Mouse (Mus musculus): ENCODE data around the gene Pyroxd1.

Pyroxd1 gene

GRCm38 (mm10) chr6:142345440-142346038 is at the start of gene Pyroxd1:
Gene Pyroxd1, plus strand, starts transcription at chr6:142345654.
- peak; percentile 72; the same call in 1 of the 2 replicates for TF ChIP-seq GATA4 (IDR thresholded peaks at IDR 0.05; ENCODE audit: insufficient replicate concordance, low read length)

GRCm38 (mm10) chr6:142298098-142298497 is 47.4 kb upstream of the Pyroxd1 start, which contains the start of gene Iapp:
Gene Iapp, plus strand, starts transcription at chr6:142298423.
- TF ChIP-seq GATA4 (IDR thresholded peaks at IDR 0.05; ENCODE audit: insufficient replicate concordance, low read length): no peak

GRCm38 (mm10) chr6:142305076-142305475 is 40.4 kb upstream of the Pyroxd1 start:
- TF ChIP-seq GATA4 (IDR thresholded peaks at IDR 0.05; ENCODE audit: insufficient replicate concordance, low read length): no peak

GRCm38 (mm10) chr6:142314285-142314684 is 31.2 kb upstream of the Pyroxd1 start:
- no peak for TF ChIP-seq GATA4 (IDR thresholded peaks at IDR 0.05; ENCODE audit: insufficient replicate concordance, low read length)

GRCm38 (mm10) chr6:142317106-142317505 is 28.3 kb upstream of the Pyroxd1 start:
- no peak for TF ChIP-seq GATA4 (IDR thresholded peaks at IDR 0.05; ENCODE audit: insufficient replicate concordance, low read length)

- TF ChIP-seq GATA4 (IDR thresholded peaks at IDR 0.05; ENCODE audit: insufficient replicate concordance, low read length): no peak
Observed at GRCm38 (mm10) chr6:142322881-142323280, 22.6 kb upstream of the Pyroxd1 start, which contains the start of gene Slco1a5. Gene Slco1a5, minus strand, starts transcription at chr6:142322981.

GRCm38 (mm10) chr6:142326598-142326997 is 18.9 kb upstream of the Pyroxd1 start:
- no peak for TF ChIP-seq GATA4 (IDR thresholded peaks at IDR 0.05; ENCODE audit: insufficient replicate concordance, low read length)

GRCm38 (mm10) chr6:142329201-142329600 is 16.3 kb upstream of the Pyroxd1 start:
- TF ChIP-seq GATA4 (IDR thresholded peaks at IDR 0.05; ENCODE audit: insufficient replicate concordance, low read length): no peak

GRCm38 (mm10) chr6:142338961-142339360 is 6.5 kb upstream of the Pyroxd1 start:
- no peak for TF ChIP-seq GATA4 (IDR thresholded peaks at IDR 0.05; ENCODE audit: insufficient replicate concordance, low read length)

- TF ChIP-seq GATA4 (IDR thresholded peaks at IDR 0.05; ENCODE audit: insufficient replicate concordance, low read length): no peak
Observed at GRCm38 (mm10) chr6:142339576-142339975, 5.9 kb upstream of the Pyroxd1 start.

GRCm38 (mm10) chr6:142343561-142343960 is 1.9 kb upstream of the Pyroxd1 start:
- no peak for TF ChIP-seq GATA4 (IDR thresholded peaks at IDR 0.05; ENCODE audit: insufficient replicate concordance, low read length)

- TF ChIP-seq GATA4 (IDR thresholded peaks at IDR 0.05; ENCODE audit: insufficient replicate concordance, low read length): no peak
Observed at GRCm38 (mm10) chr6:142346181-142347110, 992 bp downstream of the Pyroxd1 start.

- TF ChIP-seq GATA4 (IDR thresholded peaks at IDR 0.05; ENCODE audit: insufficient replicate concordance, low read length): no peak
Observed at GRCm38 (mm10) chr6:142347431-142348385, 2.3 kb downstream of the Pyroxd1 start.

- TF ChIP-seq GATA4 (IDR thresholded peaks at IDR 0.05; ENCODE audit: insufficient replicate concordance, low read length): no peak
Observed at GRCm38 (mm10) chr6:142357106-142357505, 11.7 kb downstream of the Pyroxd1 start.

- TF ChIP-seq GATA4 (IDR thresholded peaks at IDR 0.05; ENCODE audit: insufficient replicate concordance, low read length): no peak
Observed at GRCm38 (mm10) chr6:142362036-142362435, 16.6 kb downstream of the Pyroxd1 start.

Data from liver, adult (tissue).